Mouse (Mus musculus): ENCODE measurements around the gene Sec24a.
"Not testable (repeated sequence)": the region's sequence is repeated elsewhere in the genome, so short reads cannot be mapped to it uniquely, and the experiment has no call there.

Gene Sec24a

GRCm38 (mm10) chr11:51763213-51763907 lies at the start of gene Sec24a, which contains the start of gene Sar1b:
Gene Sec24a (minus strand): TSS chr11:51763634.
Gene Sar1b (plus strand): TSS chr11:51763687.
- peak; percentile 81; the same call in 1 of the 2 replicates for ATAC-seq (ENCODE audit: insufficient number of reproducible peaks, low FRiP score, low TSS enrichment)

GRCm38 (mm10) chr11:51812022-51812546 lies 48.6 kb upstream of the Sec24a start:
- no peak for ATAC-seq (ENCODE audit: insufficient number of reproducible peaks, low FRiP score, low TSS enrichment)

GRCm38 (mm10) chr11:51811230-51811629 lies 47.8 kb upstream of the Sec24a start:
- no peak for ATAC-seq (ENCODE audit: insufficient number of reproducible peaks, low FRiP score, low TSS enrichment)

- no peak for ATAC-seq (ENCODE audit: insufficient number of reproducible peaks, low FRiP score, low TSS enrichment)
These were observed 46.3 kb upstream of the Sec24a start for GRCm38 (mm10) chr11:51809632-51810224.

GRCm38 (mm10) chr11:51807108-51807879 lies 43.9 kb upstream of the Sec24a start:
- no peak for ATAC-seq (ENCODE audit: insufficient number of reproducible peaks, low FRiP score, low TSS enrichment)

- ATAC-seq (ENCODE audit: insufficient number of reproducible peaks, low FRiP score, low TSS enrichment) = peak; percentile 91
These were observed 42.0 kb upstream of the Sec24a start for GRCm38 (mm10) chr11:51805221-51805981.

GRCm38 (mm10) chr11:51800634-51801325 lies 37.3 kb upstream of the Sec24a start:
- ATAC-seq (ENCODE audit: insufficient number of reproducible peaks, low FRiP score, low TSS enrichment) = no peak

GRCm38 (mm10) chr11:51796272-51796671 lies 32.8 kb upstream of the Sec24a start:
- no peak for ATAC-seq (ENCODE audit: insufficient number of reproducible peaks, low FRiP score, low TSS enrichment)

GRCm38 (mm10) chr11:51790662-51791061 lies 27.2 kb upstream of the Sec24a start:
- no peak for ATAC-seq (ENCODE audit: insufficient number of reproducible peaks, low FRiP score, low TSS enrichment)

GRCm38 (mm10) chr11:51789735-51790134 lies 26.3 kb upstream of the Sec24a start:
- ATAC-seq (ENCODE audit: insufficient number of reproducible peaks, low FRiP score, low TSS enrichment) = not testable (repeated sequence)

- ATAC-seq (ENCODE audit: insufficient number of reproducible peaks, low FRiP score, low TSS enrichment) = no peak
These were observed 22.5 kb upstream of the Sec24a start for GRCm38 (mm10) chr11:51785926-51786325.

- no peak for ATAC-seq (ENCODE audit: insufficient number of reproducible peaks, low FRiP score, low TSS enrichment)
These were observed 19.3 kb upstream of the Sec24a start for GRCm38 (mm10) chr11:51782721-51783120.

- no peak for ATAC-seq (ENCODE audit: insufficient number of reproducible peaks, low FRiP score, low TSS enrichment)
These were observed 17.4 kb upstream of the Sec24a start for GRCm38 (mm10) chr11:51780773-51781267.

GRCm38 (mm10) chr11:51777478-51777877 lies 14.0 kb upstream of the Sec24a start:
- ATAC-seq (ENCODE audit: insufficient number of reproducible peaks, low FRiP score, low TSS enrichment) = no peak

- ATAC-seq (ENCODE audit: insufficient number of reproducible peaks, low FRiP score, low TSS enrichment) = no peak
These were observed 12.1 kb upstream of the Sec24a start for GRCm38 (mm10) chr11:51775507-51775906.

- no peak for ATAC-seq (ENCODE audit: insufficient number of reproducible peaks, low FRiP score, low TSS enrichment)
These were observed 4.9 kb upstream of the Sec24a start for GRCm38 (mm10) chr11:51768296-51768695.

- ATAC-seq (ENCODE audit: insufficient number of reproducible peaks, low FRiP score, low TSS enrichment) = no peak
These were observed 4.3 kb upstream of the Sec24a start for GRCm38 (mm10) chr11:51767579-51768220.

GRCm38 (mm10) chr11:51764816-51765215 lies 1.4 kb upstream of the Sec24a start:
- no peak for ATAC-seq (ENCODE audit: insufficient number of reproducible peaks, low FRiP score, low TSS enrichment)

- no peak for ATAC-seq (ENCODE audit: insufficient number of reproducible peaks, low FRiP score, low TSS enrichment)
These were observed 521 bp upstream of the Sec24a start for GRCm38 (mm10) chr11:51763955-51764354.
